Mouse (Mus musculus) erythroblast, adult 5-6 weeks (primary cell): ENCODE results near the gene Ralgps1. TPM values are rescaled to one million over a fixed set of nuclear protein-coding genes. Genes with fewer than 3 reads are reported as not detected.

ENCODE experiments used
- ATAC-seq: replicated peaks from 2 replicates; pipeline ENCODE4 v1.8.0; 2016; ENCODE audit warnings: moderate number of reproducible peaks, mild to moderate bottlenecking, moderate TSS enrichment, inconsistent platforms; ENCODE audit not compliant: poor library complexity, low FRiP score, severe bottlenecking
- total RNA-seq, 2 experiments: library from RNA; stranded (forward) in 1 of 2; stranded (reverse) in 1 of 2; fragments of 150-400 nt in 1 of 2; fragments of 200-764, 138-1000 nt in 1 of 2; gene quantifications; 2 replicates each; pipeline versions ENCODE4 v1.2.3 to v1.2.4; 2015 to 2017; ENCODE audit warnings: low replicate concordance in 2 of 2

Gene Ralgps1
- total RNA-seq, 2 experiments from 2014 or later, result 0.58 to 0.60 TPM

DNA sequence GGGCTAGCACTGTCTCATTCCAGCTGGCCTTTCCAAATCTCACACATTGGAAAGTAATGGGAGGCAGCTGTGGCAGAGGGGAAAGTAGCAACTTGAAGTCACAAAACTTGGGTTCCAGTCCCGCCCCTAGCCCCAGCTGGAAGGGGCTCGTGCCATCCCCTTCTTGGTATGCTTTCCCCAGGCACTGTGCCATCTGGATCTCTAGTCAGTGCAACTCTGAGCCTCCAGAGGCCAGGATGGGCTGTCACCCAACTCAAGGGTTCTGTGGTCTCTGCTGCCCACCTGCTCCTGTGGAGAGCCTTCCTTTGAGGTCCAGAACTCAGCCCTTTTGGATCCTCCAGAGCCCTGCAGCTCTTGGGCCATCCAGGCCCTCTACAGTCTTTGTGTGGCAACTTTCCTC lies 209.2 kb downstream of the Ralgps1 start:
- ATAC-seq, result no peak

DNA sequence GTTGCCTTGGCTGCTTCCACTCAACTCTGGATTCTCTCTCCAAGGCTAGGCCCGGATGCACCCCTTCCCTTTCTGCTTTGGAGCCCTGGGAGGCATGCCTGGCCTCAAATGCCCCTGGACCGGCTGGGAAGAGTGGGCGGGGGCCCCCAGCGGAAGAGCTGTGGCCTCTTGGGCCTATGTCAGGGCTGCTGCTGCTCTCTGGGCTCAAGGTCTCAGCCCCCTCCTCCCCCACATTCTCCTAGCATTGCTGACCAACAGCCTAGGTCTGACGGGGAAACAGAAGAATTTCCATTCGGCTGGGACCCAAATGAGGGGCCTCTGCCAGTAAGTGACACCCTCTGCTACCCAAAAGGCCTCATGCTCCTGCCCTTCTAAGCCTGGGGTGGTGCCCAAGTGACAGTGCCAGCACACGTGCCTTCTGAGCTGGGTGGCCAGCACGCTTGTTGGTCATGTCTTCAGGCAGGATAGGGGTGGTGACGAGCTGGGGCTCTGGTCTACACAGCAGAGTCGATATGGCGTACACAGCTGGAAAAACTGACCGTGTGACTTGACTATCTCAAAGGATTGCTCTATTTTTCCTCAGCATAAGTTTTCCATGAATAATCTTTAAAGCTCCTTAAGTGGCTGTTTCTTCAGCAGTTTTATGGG lies 210.8 kb downstream of the Ralgps1 start:
- no peak for ATAC-seq

- no peak for ATAC-seq
Observed at GRCm38 (mm10) chr2:33159593-33159992, 211.7 kb downstream of the Ralgps1 start.

GRCm38 (mm10) chr2:33158895-33159294 lies 212.4 kb downstream of the Ralgps1 start:
- ATAC-seq, result no peak

GRCm38 (mm10) chr2:33156283-33156781 lies 215.0 kb downstream of the Ralgps1 start:
- no peak for ATAC-seq

- 0 out of 2 replicates have a peak, but pooled peaks have one; percentile 45 for ATAC-seq
Observed at GRCm38 (mm10) chr2:33154751-33155372, 216.4 kb downstream of the Ralgps1 start.

GRCm38 (mm10) chr2:33146994-33147393 lies 224.3 kb downstream of the Ralgps1 start:
- no peak for ATAC-seq

- no peak for ATAC-seq
Observed at GRCm38 (mm10) chr2:33143292-33143691, 228.0 kb downstream of the Ralgps1 start.

- ATAC-seq, result no peak
Observed at GRCm38 (mm10) chr2:33138491-33138890, 232.8 kb downstream of the Ralgps1 start.

- no peak for ATAC-seq
Observed at GRCm38 (mm10) chr2:33137731-33138130, 233.6 kb downstream of the Ralgps1 start.

GRCm38 (mm10) chr2:33137244-33137643 lies 234.0 kb downstream of the Ralgps1 start:
- ATAC-seq, result no peak

DNA sequence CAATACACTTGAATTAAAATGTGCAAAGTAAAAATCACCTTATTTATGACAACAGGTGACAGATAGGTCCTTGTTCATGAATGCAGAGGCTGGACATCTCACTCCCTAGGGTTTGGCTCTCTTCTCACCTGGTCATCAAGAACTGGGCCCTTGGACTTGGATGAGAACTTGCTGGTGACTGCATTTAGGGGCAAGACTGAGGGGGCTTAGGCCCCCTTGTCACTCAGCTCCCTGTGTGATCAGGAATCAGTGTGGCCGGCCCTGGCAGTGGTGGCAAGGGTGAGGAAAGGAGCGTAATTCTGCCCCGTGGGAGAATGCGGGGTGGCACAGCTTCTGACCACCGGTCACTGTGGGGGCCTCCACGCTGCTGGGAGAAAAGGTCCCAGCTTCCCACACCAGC lies 234.9 kb downstream of the Ralgps1 start:
- ATAC-seq, result no peak

DNA sequence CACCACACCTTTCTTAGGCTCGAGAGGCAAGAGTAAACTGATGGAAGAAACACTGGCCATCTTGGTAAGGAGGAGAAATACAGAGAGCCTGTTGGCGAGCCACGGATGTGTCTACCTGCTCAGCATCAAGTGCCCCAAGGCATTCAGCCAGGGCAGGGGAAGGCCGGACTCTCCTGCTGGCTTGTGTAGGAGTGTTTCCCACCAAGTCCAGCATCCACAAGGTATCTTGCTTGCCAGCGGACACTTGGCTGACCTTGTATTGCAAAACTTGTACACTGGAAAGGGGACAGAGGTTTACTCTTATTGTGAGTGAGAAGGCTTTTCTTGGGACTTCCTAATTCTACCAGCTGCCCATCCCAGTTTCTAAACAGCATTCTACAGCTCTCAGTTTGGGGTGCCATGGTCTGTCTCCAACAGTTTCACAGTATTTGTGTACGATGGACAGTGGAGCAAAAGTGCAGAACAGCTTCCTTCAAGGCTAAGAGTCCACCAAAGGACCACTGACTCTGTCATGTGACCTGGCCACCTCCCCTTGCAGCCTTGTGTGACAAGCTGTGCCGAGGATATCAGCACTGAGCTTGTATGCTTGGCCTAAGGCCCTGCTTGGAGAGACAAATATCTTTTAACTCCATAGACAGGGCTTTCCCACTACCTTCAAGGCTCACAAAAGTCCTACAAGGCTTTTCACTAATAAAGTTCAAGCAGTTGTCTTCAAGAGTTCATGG lies 236.4 kb downstream of the Ralgps1 start:
- no peak for ATAC-seq

GRCm38 (mm10) chr2:33132306-33132705 lies 239.0 kb downstream of the Ralgps1 start:
- no peak for ATAC-seq

DNA sequence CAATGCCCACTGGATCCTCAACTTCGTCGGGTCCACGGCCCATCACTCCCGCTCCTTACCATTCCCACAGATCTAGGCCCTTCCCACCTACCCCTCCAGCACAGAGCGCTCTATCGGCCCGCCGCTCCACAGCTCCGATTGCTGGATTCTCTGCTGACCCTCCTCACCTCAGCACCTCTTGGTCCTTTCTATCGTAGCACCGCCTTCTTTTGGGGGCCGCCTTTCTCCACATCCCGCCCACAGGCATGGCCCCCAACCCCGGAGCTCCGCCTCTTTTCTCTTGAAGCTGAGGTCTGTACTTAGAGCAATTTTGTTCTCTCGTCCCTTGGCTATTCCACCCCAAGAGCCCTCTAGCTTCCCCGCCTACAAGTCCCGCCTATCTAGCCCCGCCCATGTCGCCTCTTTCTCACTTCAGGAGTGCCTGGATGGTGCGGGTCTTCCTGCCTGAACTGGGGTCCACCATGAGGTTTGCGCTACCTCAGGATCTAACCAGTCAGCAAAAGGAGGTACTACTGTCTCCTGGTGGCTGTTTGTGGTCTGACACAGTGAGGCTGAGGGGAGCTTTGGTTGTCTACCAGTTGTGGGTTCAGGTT lies 239.7 kb downstream of the Ralgps1 start, which contains the start of gene Garnl3:
TSS of gene Garnl3 (minus strand) at position 155 of the 593 bp plus-strand sequence.
- no peak for ATAC-seq

DNA sequence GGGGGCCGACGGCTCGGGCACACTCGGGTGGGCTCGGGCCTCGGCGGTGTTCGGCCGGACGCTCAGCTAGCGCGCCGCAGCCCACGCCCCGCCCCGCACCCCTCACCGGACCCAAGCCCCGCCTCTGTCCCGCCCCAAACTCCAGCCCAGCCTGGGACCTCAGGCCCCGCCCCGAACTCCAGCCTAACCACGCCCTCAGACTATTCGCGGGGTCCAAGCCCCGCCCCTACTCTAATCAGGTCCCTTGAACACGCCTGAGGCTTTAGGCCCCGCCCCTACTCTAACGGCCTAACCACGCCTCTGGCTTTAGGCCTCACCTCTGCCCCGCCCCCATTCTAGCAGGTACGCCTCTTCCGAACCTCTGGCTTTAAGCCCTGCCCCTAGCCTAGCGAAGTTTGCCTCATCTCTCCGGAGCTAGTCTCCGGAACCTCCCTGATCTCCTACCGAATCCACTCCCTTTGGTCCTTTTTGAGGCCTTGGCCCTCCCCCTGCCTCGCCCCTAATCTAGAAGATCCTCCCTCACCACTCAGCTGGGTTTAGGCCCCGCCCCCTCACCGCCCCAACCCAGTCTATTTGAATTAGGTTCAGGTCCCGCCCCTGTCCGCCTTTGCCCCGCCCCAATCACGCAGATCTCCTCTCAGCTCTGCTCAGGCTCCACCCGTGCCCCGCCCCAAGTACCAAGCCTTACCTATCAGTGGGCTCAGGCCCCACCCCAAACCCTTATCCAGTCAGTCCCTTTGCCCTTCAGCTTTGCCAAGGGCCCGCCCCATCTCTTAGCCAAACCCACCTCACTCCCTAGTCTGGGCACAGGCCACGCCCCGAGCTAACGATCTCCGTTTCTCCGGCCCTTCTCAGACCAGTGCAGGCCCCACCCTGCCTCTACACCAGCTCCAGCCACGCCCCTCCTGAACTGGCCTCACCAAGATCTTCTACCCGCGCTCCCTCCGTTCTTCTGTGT lies 240.5 kb downstream of the Ralgps1 start:
- ATAC-seq, result peak; percentile 73

- no peak for ATAC-seq
Observed at GRCm38 (mm10) chr2:33130141-33130525, 241.2 kb downstream of the Ralgps1 start.

DNA sequence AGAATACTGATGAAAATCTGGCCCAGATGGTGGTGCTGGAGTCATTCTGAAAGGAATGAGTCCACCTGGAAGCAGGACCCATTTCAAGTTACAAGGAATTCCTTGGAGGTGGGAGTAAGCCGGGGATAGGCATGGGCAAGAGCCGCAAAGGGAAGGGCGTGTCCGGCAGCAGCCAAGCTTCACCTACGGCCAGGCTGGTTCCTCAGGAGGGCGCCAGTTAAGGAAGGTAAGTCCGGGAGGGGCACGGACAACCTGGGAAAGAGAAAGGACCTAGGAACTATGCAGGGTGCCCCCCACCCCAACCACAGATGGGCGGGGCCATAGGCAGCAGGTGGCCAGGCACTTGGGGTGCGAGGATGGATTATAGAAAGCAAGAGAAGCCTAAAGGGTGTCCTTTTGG lies 241.6 kb downstream of the Ralgps1 start:
- no peak for ATAC-seq

DNA sequence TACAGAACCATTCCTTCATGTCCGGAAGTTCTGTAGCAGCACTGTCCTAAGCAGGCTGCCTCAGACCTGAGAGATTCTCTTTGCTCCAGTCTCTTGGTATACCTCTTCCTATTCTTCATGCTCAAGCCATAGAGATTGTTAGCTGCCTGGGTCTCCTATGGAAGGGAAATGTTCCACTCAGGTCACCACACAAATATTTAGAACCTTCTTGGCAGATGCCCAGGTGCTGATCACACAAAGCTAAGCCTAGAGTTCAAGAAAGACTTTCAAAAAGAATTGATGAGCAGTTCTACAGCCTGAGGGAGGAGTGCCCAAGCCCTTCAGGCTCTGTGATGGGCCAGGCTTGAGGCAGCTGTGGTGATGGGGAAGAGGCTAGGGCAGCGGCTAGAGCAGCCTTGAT lies 242.3 kb downstream of the Ralgps1 start:
- no peak for ATAC-seq
